Mouse (Mus musculus): ENCODE results near the gene Cd63. TPM values are rescaled to one million over a fixed set of nuclear protein-coding genes. Genes with fewer than 3 reads are reported as not detected.

Cd63 gene
- polyA plus RNA-seq, 1 experiment from 2014 or later, result 258 TPM

DNA sequence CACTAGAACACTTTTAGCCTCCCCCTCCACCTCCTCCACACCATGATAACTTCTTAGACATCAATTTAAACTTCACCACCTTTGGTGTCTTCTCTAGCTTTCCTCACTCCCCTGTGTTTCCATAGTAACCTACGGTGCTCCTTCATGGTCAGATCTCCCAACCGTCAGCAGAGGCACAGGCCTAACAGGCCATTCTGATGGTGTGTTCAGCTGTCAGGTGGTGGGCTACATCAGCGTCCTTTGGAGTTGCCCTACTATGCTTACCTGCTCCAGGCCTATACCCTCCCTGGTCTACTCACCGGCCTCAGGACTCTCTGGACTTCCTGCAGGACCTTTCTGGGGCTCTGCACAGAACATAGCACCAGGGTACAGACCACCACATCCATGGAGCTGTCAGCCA, 59.4 kb downstream of the Cd63 start:
- Histone ChIP-seq H3K9me3 (replicated peaks) (no peaks in the 10 kb centered on the region), H3K4me1 (no peaks in the 10 kb centered on the region), H3K9ac (no peak overlapping the region), H3K27me3 (no peaks in the 10 kb centered on the region), H3K4me2 (replicated peaks) (no peak overlapping the region), H3K27ac (no peak overlapping the region), H3K4me3 (no peak overlapping the region), H3K36me3 (no peaks in the 10 kb centered on the region)
- WGBS, result 78% methylated on average over 4 of the region's 4 CpGs
- no peak for ATAC-seq (ENCODE audit: low FRiP score)

- Histone ChIP-seq H3K9ac (no peak within 1 kb of the TSS), H3K27me3 (no peaks in the 10 kb centered on the region), H3K36me3 (no peaks in the 10 kb centered on the region), H3K9me3 (replicated peaks) (no peaks in the 10 kb centered on the region), H3K27ac (no peak within 1 kb of the TSS), H3K4me1 (no peaks in the 10 kb centered on the region), H3K4me2 (replicated peaks) (no peak within 1 kb of the TSS), H3K4me3 (no peak within 1 kb of the TSS)
- ATAC-seq (ENCODE audit: low FRiP score), result no peak
- WGBS, result 88% methylated on average over 12 of the region's 12 CpGs
Observed at GRCm38 (mm10) chr10:128960590-128961584, 60.1 kb downstream of the Cd63 start, which contains the start of gene Mettl7b. Gene Mettl7b (minus strand): TSS chr10:128960988.

Other genes starting within 250 kb of the Cd63 start
- 15.1 and 16.4 TPM in 2 replicates for gene Suox, start 226.9 kb upstream of the Cd63 start, polyA plus RNA-seq (2016; fragmentation: Nextera tagmentation; extraction: Ambion mirVana)
- gene Rab5b, start 204.7 kb upstream of the Cd63 start, polyA plus RNA-seq (2016; fragmentation: Nextera tagmentation; extraction: Ambion mirVana), result 96.2 and 103 TPM in 2 replicates
- gene Pmel, start 196.8 kb upstream of the Cd63 start, polyA plus RNA-seq (2016; fragmentation: Nextera tagmentation; extraction: Ambion mirVana), result 3.5 and 6.0 TPM in 2 replicates
- 74.5 and 75.3 TPM in 2 replicates for gene Cdk2, start 196.0 kb upstream of the Cd63 start, polyA plus RNA-seq (2016; fragmentation: Nextera tagmentation; extraction: Ambion mirVana)
- 6.9 and 7.3 TPM in 2 replicates for gene Dgka, start 156.1 kb upstream of the Cd63 start, polyA plus RNA-seq (2016; fragmentation: Nextera tagmentation; extraction: Ambion mirVana)
- gene Pym1, start 153.1 kb upstream of the Cd63 start, polyA plus RNA-seq (2016; fragmentation: Nextera tagmentation; extraction: Ambion mirVana), result 46.3 and 48.5 TPM in 2 replicates
- 0.27 and 0.63 TPM in 2 replicates for gene Mmp19, start 110.1 kb upstream of the Cd63 start, polyA plus RNA-seq (2016; fragmentation: Nextera tagmentation; extraction: Ambion mirVana)
- 61.1 and 64.1 TPM in 2 replicates for gene Dnajc14, start 96.9 kb upstream of the Cd63 start, polyA plus RNA-seq (2016; fragmentation: Nextera tagmentation; extraction: Ambion mirVana)
- 20.5 and 21.4 TPM in 2 replicates for gene Tmem198b, start 96.6 kb upstream of the Cd63 start, polyA plus RNA-seq (2016; fragmentation: Nextera tagmentation; extraction: Ambion mirVana)
- gene Sarnp, start 83.7 kb upstream of the Cd63 start, polyA plus RNA-seq (2016; fragmentation: Nextera tagmentation; extraction: Ambion mirVana), result 196 and 204 TPM in 2 replicates
- gene Ormdl2, start 79.3 kb upstream of the Cd63 start, polyA plus RNA-seq (2016; fragmentation: Nextera tagmentation; extraction: Ambion mirVana), result 26.3 and 41.4 TPM in 2 replicates
- 10.7 and 11.5 TPM in 2 replicates for gene Gdf11, start 9.3 kb upstream of the Cd63 start, polyA plus RNA-seq (2016; fragmentation: Nextera tagmentation; extraction: Ambion mirVana)
- 11.3 and 15.7 TPM in 2 replicates for gene Rdh5, start 21.9 kb downstream of the Cd63 start, polyA plus RNA-seq (2016; fragmentation: Nextera tagmentation; extraction: Ambion mirVana)
- gene Bloc1s1, start 23.0 kb downstream of the Cd63 start, polyA plus RNA-seq (2016; fragmentation: Nextera tagmentation; extraction: Ambion mirVana), result 210 and 235 TPM in 2 replicates
- gene Itga7, start 32.8 kb downstream of the Cd63 start, polyA plus RNA-seq (2016; fragmentation: Nextera tagmentation; extraction: Ambion mirVana), result 3.6 and 4.4 TPM in 2 replicates
- gene Mettl7b, start 60.0 kb downstream of the Cd63 start, polyA plus RNA-seq (2016; fragmentation: Nextera tagmentation; extraction: Ambion mirVana), result not detected in 2 replicates
- gene Olfr9, start 88.4 kb downstream of the Cd63 start, polyA plus RNA-seq (2016; fragmentation: Nextera tagmentation; extraction: Ambion mirVana), result not detected in 2 replicates
- gene Olfr763, start 109.8 kb downstream of the Cd63 start, polyA plus RNA-seq (2016; fragmentation: Nextera tagmentation; extraction: Ambion mirVana), result not detected in 2 replicates
- gene Olfr764-ps1, start 138.9 kb downstream of the Cd63 start, polyA plus RNA-seq (2016; fragmentation: Nextera tagmentation; extraction: Ambion mirVana), result not detected in 2 replicates
- not detected in 2 replicates for gene Olfr765, start 149.0 kb downstream of the Cd63 start, polyA plus RNA-seq (2016; fragmentation: Nextera tagmentation; extraction: Ambion mirVana)
- gene Olfr766-ps1, start 168.0 kb downstream of the Cd63 start, polyA plus RNA-seq (2016; fragmentation: Nextera tagmentation; extraction: Ambion mirVana), result not detected in 2 replicates
- gene Olfr767, start 181.9 kb downstream of the Cd63 start, polyA plus RNA-seq (2016; fragmentation: Nextera tagmentation; extraction: Ambion mirVana), result not detected in 2 replicates
- gene Olfr768, start 198.4 kb downstream of the Cd63 start, polyA plus RNA-seq (2016; fragmentation: Nextera tagmentation; extraction: Ambion mirVana), result not detected in 2 replicates
- gene Olfr769, start 216.9 kb downstream of the Cd63 start, polyA plus RNA-seq (2016; fragmentation: Nextera tagmentation; extraction: Ambion mirVana), result not detected in 2 replicates
- gene Olfr770, start 238.0 kb downstream of the Cd63 start, polyA plus RNA-seq (2016; fragmentation: Nextera tagmentation; extraction: Ambion mirVana), result not detected in 2 replicates